Mouse (Mus musculus) limb, embryonic 11.5 days (tissue): ENCODE measurements around the gene Zc3h7b. TPM values are rescaled to one million over a fixed set of nuclear protein-coding genes. Genes with fewer than 3 reads are reported as not detected.
A peak's percentile ranks its signal among the peaks of the same experiment; 100 is the strongest.

Experiments
- ATAC-seq: fragments of 200-750 bp; cut with Nextera tagmentation; 2 replicates; pipeline ENCODE4 v1.8.0; 2017; ENCODE audit warnings: low read depth; ENCODE audit not compliant: insufficient number of reproducible peaks, low FRiP score, low TSS enrichment
- DNase-seq: peaks from one replicate; pipeline ENCODE4 v3.0.0-alpha.2; 2015; ENCODE audit warnings: low spot score
- H3K27ac ChIP-seq: fragments of 300-500 bp; sonication (generic); replicated peaks from 2 replicates; pipeline ENCODE4 v1.5.1; 2014; ENCODE audit warnings: low read depth, mild to moderate bottlenecking, low read length
- H3K27me3 ChIP-seq: fragments of 300-500 bp; sonication (generic); 2 replicates; pipeline ENCODE4 v1.6.1; 2014; ENCODE audit warnings: mild to moderate bottlenecking, low read length, mixed read lengths; ENCODE audit not compliant: control insufficient read depth, insufficient read depth
- H3K36me3 ChIP-seq: fragments of 300-500 bp; sonication (generic); 2 replicates; pipeline ENCODE4 v1.6.1; 2014; ENCODE audit warnings: mild to moderate bottlenecking, low read length, moderate library complexity, mixed read lengths; ENCODE audit not compliant: control insufficient read depth, insufficient read depth
- H3K4me1 ChIP-seq: fragments of 300-500 bp; sonication (generic); 2 replicates; pipeline ENCODE4 v1.6.1; 2014; ENCODE audit warnings: low read length, mixed read lengths; ENCODE audit not compliant: control insufficient read depth, insufficient read depth
- H3K4me2 ChIP-seq: fragments of 300-500 bp; sonication (generic); 2 replicates; pipeline ENCODE4 v1.6.1; 2014; ENCODE audit warnings: low read depth, mild to moderate bottlenecking, moderate library complexity; ENCODE audit not compliant: severe bottlenecking
- H3K4me3 ChIP-seq: fragments of 300-500 bp; sonication (generic); 2 replicates; pipeline ENCODE4 v1.5.1; 2014; ENCODE audit warnings: low read depth, low read length
- H3K9ac ChIP-seq: fragments of 300-500 bp; sonication (generic); 2 replicates; pipeline ENCODE4 v1.6.1; 2014; ENCODE audit warnings: mild to moderate bottlenecking, low read length
- H3K9me3 ChIP-seq: fragments of 300-500 bp; sonication (generic); 2 replicates; pipeline ENCODE4 v1.6.1; 2016; ENCODE audit warnings: low read length; ENCODE audit not compliant: control insufficient read depth
- WGBS: fragments of 180-500 bp; shearing (Covaris S2); extraction: QIAGEN DNeasy Blood & Tissue Kit; methylation state at CpG from one replicate; pipeline ENCODE4 v1.1.7; 2014; 5-methylcytosine and 5-hydroxymethylcytosine counted together
- polyA plus RNA-seq: library from polyadenylated mRNA; unstranded; fragments of >200 nt; fragmentation: Nextera tagmentation; extraction: Ambion mirVana; gene quantifications from 2 replicates; pipeline ENCODE4 v1.2.1, GENCODE M21; 2014

Zc3h7b gene
- polyA plus RNA-seq, 1 experiment from 2014 or later, result 57.9 TPM

- no peaks in the 10 kb centered on the region for H3K9me3 ChIP-seq
- WGBS, result under 1% methylated on average over 30 of the region's 33 CpGs
- H3K27ac ChIP-seq, result peak overlapping the region; percentile 91
- peak overlapping the region; percentile 79 for H3K4me2 ChIP-seq
- peak; percentile 85 for DNase-seq
- H3K9ac ChIP-seq, result peak overlapping the region; percentile 98
- H3K36me3 ChIP-seq, result no peaks in the 10 kb centered on the region
- peak overlapping the region; percentile 95 for H3K4me3 ChIP-seq
- peaks cover 8% of the 10 kb centered on the region; the same call in 1 of the 2 replicates for H3K4me1 ChIP-seq
- no peaks in the 10 kb centered on the region for H3K27me3 ChIP-seq
- peak; percentile 73 for ATAC-seq
These were observed 801 bp downstream of the Zc3h7b start for GRCm38 (mm10) chr15:81745601-81746114.

GRCm38 (mm10) chr15:81749742-81750141 is 4.9 kb downstream of the Zc3h7b start:
- WGBS, result 67% methylated on average over 14 of the region's 14 CpGs
- Histone ChIP-seq H3K4me3 (no peak overlapping the region), H3K4me2 (no peak overlapping the region), H3K27me3 (no peaks in the 10 kb centered on the region), H3K27ac (no peak overlapping the region), H3K9me3 (no peaks in the 10 kb centered on the region), H3K4me1 (peaks cover 8% of the 10 kb centered on the region; the same call in 1 of the 2 replicates), H3K36me3 (no peaks in the 10 kb centered on the region), H3K9ac (no peak overlapping the region)
- DNase-seq (no peak), ATAC-seq (no peak)

GRCm38 (mm10) chr15:81753669-81754068 is 8.8 kb downstream of the Zc3h7b start:
- ATAC-seq, result no peak

GRCm38 (mm10) chr15:81758701-81759100 is 13.8 kb downstream of the Zc3h7b start:
- no peak for ATAC-seq
- no peak overlapping the region for H3K27ac ChIP-seq
- H3K4me3 ChIP-seq, result no peak overlapping the region
- H3K9me3 ChIP-seq, result no peaks in the 10 kb centered on the region
- 96% methylated on average over 5 of the region's 5 CpGs for WGBS
- H3K4me2 ChIP-seq, result no peak overlapping the region
- H3K9ac ChIP-seq, result no peak overlapping the region
- no peaks in the 10 kb centered on the region for H3K27me3 ChIP-seq
- no peaks in the 10 kb centered on the region for H3K4me1 ChIP-seq
- no peak for DNase-seq
- 0 out of 2 replicates have a peak, but pooled peaks cover 5% of the 10 kb centered on the region for H3K36me3 ChIP-seq

More at GRCm38 (mm10) chr15:81753669-81754068, 8.8 kb downstream of the Zc3h7b start:
- H3K4me1 ChIP-seq, result no peaks in the 10 kb centered on the region
- no peaks in the 10 kb centered on the region for H3K27me3 ChIP-seq
- H3K9ac ChIP-seq, result no peak overlapping the region
- no peak for DNase-seq
- H3K27ac ChIP-seq, result no peak overlapping the region
- H3K4me2 ChIP-seq, result no peak overlapping the region
- WGBS, result 95% methylated on average over 9 of the region's 9 CpGs
- H3K9me3 ChIP-seq, result no peaks in the 10 kb centered on the region
- H3K4me3 ChIP-seq, result no peak overlapping the region
- H3K36me3 ChIP-seq, result 0 out of 2 replicates have a peak, but pooled peaks cover 5% of the 10 kb centered on the region

GRCm38 (mm10) chr15:81759542-81759941 is 14.7 kb downstream of the Zc3h7b start:
- Histone ChIP-seq H3K27me3 (no peaks in the 10 kb centered on the region), H3K4me1 (no peaks in the 10 kb centered on the region), H3K27ac (no peak overlapping the region), H3K9ac (no peak overlapping the region), H3K36me3 (0 out of 2 replicates have a peak, but pooled peaks cover 5% of the 10 kb centered on the region), H3K4me3 (no peak overlapping the region), H3K9me3 (no peaks in the 10 kb centered on the region), H3K4me2 (no peak overlapping the region)
- WGBS, result 93% methylated on average over 3 of the region's 3 CpGs
- DNase-seq, result no peak
- ATAC-seq, result no peak

GRCm38 (mm10) chr15:81760361-81761079 is 15.7 kb downstream of the Zc3h7b start:
- Histone ChIP-seq H3K4me1 (0 out of 2 replicates have a peak, but pooled peaks cover 1% of the 10 kb centered on the region), H3K36me3 (0 out of 2 replicates have a peak, but pooled peaks cover under 1% of the 10 kb centered on the region), H3K9ac (no peak overlapping the region), H3K27ac (no peak overlapping the region), H3K9me3 (no peaks in the 10 kb centered on the region), H3K4me2 (no peak overlapping the region), H3K4me3 (no peak overlapping the region), H3K27me3 (no peaks in the 10 kb centered on the region)
- ATAC-seq, result no peak
- 90% methylated on average over 5 of the region's 5 CpGs for WGBS
- no peak for DNase-seq

- H3K9me3 ChIP-seq, result no peaks in the 10 kb centered on the region
- H3K4me1 ChIP-seq, result 0 out of 2 replicates have a peak, but pooled peaks cover 4% of the 10 kb centered on the region
- DNase-seq (peak; percentile 54), ATAC-seq (no peak)
- H3K9ac ChIP-seq, result no peak overlapping the region
- H3K36me3 ChIP-seq, result no peaks in the 10 kb centered on the region
- H3K27ac ChIP-seq, result no peak overlapping the region
- no peaks in the 10 kb centered on the region for H3K27me3 ChIP-seq
- 35% methylated on average over 7 of the region's 7 CpGs for WGBS
- H3K4me3 ChIP-seq, result no peak overlapping the region
- no peak overlapping the region for H3K4me2 ChIP-seq
These were observed 16.5 kb downstream of the Zc3h7b start for GRCm38 (mm10) chr15:81761381-81761780.

GRCm38 (mm10) chr15:81761959-81762358 is 17.1 kb downstream of the Zc3h7b start:
- H3K4me1 ChIP-seq, result 0 out of 2 replicates have a peak, but pooled peaks cover 4% of the 10 kb centered on the region
- no peak overlapping the region for H3K4me3 ChIP-seq
- 89% methylated on average over 3 of the region's 3 CpGs for WGBS
- H3K9me3 ChIP-seq, result no peaks in the 10 kb centered on the region
- H3K36me3 ChIP-seq, result no peaks in the 10 kb centered on the region
- ATAC-seq (no peak), DNase-seq (no peak)
- H3K4me2 ChIP-seq, result no peak overlapping the region
- no peak overlapping the region for H3K27ac ChIP-seq
- H3K27me3 ChIP-seq, result no peaks in the 10 kb centered on the region
- no peak overlapping the region for H3K9ac ChIP-seq
